Mouse (Mus musculus): ENCODE results near the gene Cdk18. TPM values are rescaled to one million over a fixed set of nuclear protein-coding genes. Genes with fewer than 3 reads are reported as not detected.
"Not testable (repeated sequence)": the region's sequence is repeated elsewhere in the genome, so short reads cannot be mapped to it uniquely, and the experiment has no call there.

The Cdk18 gene
- total and polyA plus RNA-seq, 2 experiments from 2014 or later: 2.0 to 4.0 TPM

- H3K4me2 ChIP-seq (ENCODE audit: low read depth, low read length): no peak overlapping the region
- no peaks in the 10 kb centered on the region for H3K36me3 ChIP-seq (replicated peaks; ENCODE audit: control insufficient read depth, insufficient read depth, low read length)
- DNase-seq (ENCODE audit: low spot score) (no peak), ATAC-seq (ENCODE audit: insufficient read depth, low read depth) (no peak)
- H3K27ac ChIP-seq (ENCODE audit: low read depth): no peak overlapping the region
- no peak overlapping the region for H3K9ac ChIP-seq (replicated peaks; ENCODE audit: low read depth, low read length)
- peaks cover 13% of the 10 kb centered on the region for H3K27me3 ChIP-seq (ENCODE audit: control insufficient read depth, insufficient read depth, low read length)
- WGBS: 55% methylated on average over 6 of the region's 6 CpGs
- no peak overlapping the region for H3K4me3 ChIP-seq (ENCODE audit: low read depth, low read length)
- no peaks in the 10 kb centered on the region for H3K4me1 ChIP-seq (ENCODE audit: control insufficient read depth, insufficient read depth)
- TF ChIP-seq CTCF (IDR thresholded peaks at IDR 0.05; ENCODE audit: low read depth) (no peak), EP300 (IDR thresholded peaks at IDR 0.05; ENCODE audit: low read depth) (no peak)
- 0 out of 2 replicates have a peak, but pooled peaks cover 4% of the 10 kb centered on the region for H3K9me3 ChIP-seq (replicated peaks; ENCODE audit: control insufficient read depth, low read length)
Observed at GRCm38 (mm10) chr1:132170698-132171097, 31.2 kb upstream of the Cdk18 start.

- Histone ChIP-seq H3K27me3 (ENCODE audit: control insufficient read depth, insufficient read depth, low read length) (peaks cover 13% of the 10 kb centered on the region), H3K9ac (replicated peaks; ENCODE audit: low read depth, low read length) (no peak overlapping the region), H3K4me2 (ENCODE audit: low read depth, low read length) (peak overlapping the region; percentile 48), H3K4me3 (ENCODE audit: low read depth, low read length) (no peak overlapping the region), H3K9me3 (replicated peaks; ENCODE audit: control insufficient read depth, low read length) (0 out of 2 replicates have a peak, but pooled peaks cover 4% of the 10 kb centered on the region), H3K4me1 (ENCODE audit: control insufficient read depth, insufficient read depth) (no peaks in the 10 kb centered on the region), H3K27ac (ENCODE audit: low read depth) (no peak overlapping the region), H3K36me3 (replicated peaks; ENCODE audit: control insufficient read depth, insufficient read depth, low read length) (no peaks in the 10 kb centered on the region)
- ATAC-seq (ENCODE audit: insufficient read depth, low read depth) (no peak; the same call in 1 of the 2 replicates), DNase-seq (ENCODE audit: low spot score) (no peak)
- TF ChIP-seq EP300 (IDR thresholded peaks at IDR 0.05; ENCODE audit: low read depth): no peak
- WGBS: 5% methylated on average over 12 of the region's 12 CpGs
Observed at GRCm38 (mm10) chr1:132168115-132168767, 28.8 kb upstream of the Cdk18 start.

- DNase-seq (ENCODE audit: low spot score): no peak
- no peak for ATAC-seq (ENCODE audit: insufficient read depth, low read depth)
- Histone ChIP-seq H3K9me3 (replicated peaks; ENCODE audit: control insufficient read depth, low read length) (0 out of 2 replicates have a peak, but pooled peaks cover 4% of the 10 kb centered on the region), H3K4me2 (ENCODE audit: low read depth, low read length) (no peak overlapping the region), H3K4me3 (ENCODE audit: low read depth, low read length) (no peak overlapping the region), H3K36me3 (replicated peaks; ENCODE audit: control insufficient read depth, insufficient read depth, low read length) (no peaks in the 10 kb centered on the region), H3K27ac (ENCODE audit: low read depth) (no peak overlapping the region), H3K9ac (replicated peaks; ENCODE audit: low read depth, low read length) (no peak overlapping the region), H3K4me1 (ENCODE audit: control insufficient read depth, insufficient read depth) (no peaks in the 10 kb centered on the region), H3K27me3 (ENCODE audit: control insufficient read depth, insufficient read depth, low read length) (peaks cover 13% of the 10 kb centered on the region)
- 65% methylated on average over 3 of the region's 3 CpGs for WGBS
- no peak for TF ChIP-seq EP300 (IDR thresholded peaks at IDR 0.05; ENCODE audit: low read depth)
- peak; percentile 26 for TF ChIP-seq CTCF (IDR thresholded peaks at IDR 0.05; ENCODE audit: low read depth)
Observed at GRCm38 (mm10) chr1:132165859-132166258, 26.4 kb upstream of the Cdk18 start.

- DNase-seq (ENCODE audit: low spot score): no peak
- no peak overlapping the region for H3K4me2 ChIP-seq (ENCODE audit: low read depth, low read length)
- no peaks in the 10 kb centered on the region for H3K36me3 ChIP-seq (replicated peaks; ENCODE audit: control insufficient read depth, insufficient read depth, low read length)
- WGBS: 29% methylated on average over 13 of the region's 13 CpGs
- H3K9me3 ChIP-seq (replicated peaks; ENCODE audit: control insufficient read depth, low read length): 0 out of 2 replicates have a peak, but pooled peaks cover 4% of the 10 kb centered on the region
- no peak for TF ChIP-seq CTCF (IDR thresholded peaks at IDR 0.05; ENCODE audit: low read depth)
- TF ChIP-seq EP300 (IDR thresholded peaks at IDR 0.05; ENCODE audit: low read depth): no peak
- H3K4me1 ChIP-seq (ENCODE audit: control insufficient read depth, insufficient read depth): no peaks in the 10 kb centered on the region
- no peak overlapping the region for H3K4me3 ChIP-seq (ENCODE audit: low read depth, low read length)
- ATAC-seq (ENCODE audit: insufficient read depth, low read depth): no peak
- H3K27ac ChIP-seq (ENCODE audit: low read depth): no peak overlapping the region
- H3K27me3 ChIP-seq (ENCODE audit: control insufficient read depth, insufficient read depth, low read length): peaks cover 13% of the 10 kb centered on the region
- no peak overlapping the region for H3K9ac ChIP-seq (replicated peaks; ENCODE audit: low read depth, low read length)
Observed at GRCm38 (mm10) chr1:132164780-132165518, 25.5 kb upstream of the Cdk18 start.

GRCm38 (mm10) chr1:132162618-132163017 is 23.1 kb upstream of the Cdk18 start:
- H3K27ac ChIP-seq (ENCODE audit: low read depth); DNase-seq (ENCODE audit: low spot score): not testable (repeated sequence)

More at GRCm38 (mm10) chr1:132162618-132163017, 23.1 kb upstream of the Cdk18 start:
- H3K9me3 ChIP-seq (replicated peaks; ENCODE audit: control insufficient read depth, low read length); H3K4me3 ChIP-seq (ENCODE audit: low read depth, low read length); H3K36me3 ChIP-seq (replicated peaks; ENCODE audit: control insufficient read depth, insufficient read depth, low read length); H3K4me1 ChIP-seq (ENCODE audit: control insufficient read depth, insufficient read depth); ATAC-seq (ENCODE audit: insufficient read depth, low read depth); H3K9ac ChIP-seq (replicated peaks; ENCODE audit: low read depth, low read length); H3K4me2 ChIP-seq (ENCODE audit: low read depth, low read length): not testable (repeated sequence)
- 0 out of 2 replicates have a peak, but pooled peaks have one; percentile 15 for TF ChIP-seq CTCF (IDR thresholded peaks at IDR 0.05; ENCODE audit: low read depth)
- 40% methylated on average over 9 of the region's 9 CpGs for WGBS
- H3K27me3 ChIP-seq (ENCODE audit: control insufficient read depth, insufficient read depth, low read length): peaks cover 20% of the 10 kb centered on the region

All from heart, postnatal 0 days (tissue).